Mouse (Mus musculus): Measurements from ENCODE around the gene Tnfrsf23.
"Not testable (repeated sequence)": the region's sequence is repeated elsewhere in the genome, so short reads cannot be mapped to it uniquely, and the experiment has no call there.

The Tnfrsf23 gene

DNA sequence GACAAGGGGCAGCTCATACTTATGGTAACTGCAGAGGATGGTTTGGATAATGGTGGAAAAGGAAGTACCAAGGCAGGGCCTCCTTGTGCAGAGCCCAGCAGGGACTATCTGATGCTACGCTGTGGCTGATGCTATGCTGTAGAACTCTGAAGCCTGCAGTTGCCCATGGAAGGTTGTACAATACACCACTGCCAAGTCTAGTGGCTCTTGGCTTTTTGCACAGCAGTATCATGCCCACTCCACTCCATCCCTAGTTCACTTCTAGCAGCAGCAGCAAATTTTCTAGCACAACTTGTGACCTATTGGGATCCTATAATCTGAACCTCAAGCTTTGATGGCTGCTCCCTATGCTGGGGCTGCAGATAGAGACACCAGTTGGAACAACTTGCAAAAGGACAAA is 4.1 kb downstream of the Tnfrsf23 start:
- DNase-seq = no peak

DNA sequence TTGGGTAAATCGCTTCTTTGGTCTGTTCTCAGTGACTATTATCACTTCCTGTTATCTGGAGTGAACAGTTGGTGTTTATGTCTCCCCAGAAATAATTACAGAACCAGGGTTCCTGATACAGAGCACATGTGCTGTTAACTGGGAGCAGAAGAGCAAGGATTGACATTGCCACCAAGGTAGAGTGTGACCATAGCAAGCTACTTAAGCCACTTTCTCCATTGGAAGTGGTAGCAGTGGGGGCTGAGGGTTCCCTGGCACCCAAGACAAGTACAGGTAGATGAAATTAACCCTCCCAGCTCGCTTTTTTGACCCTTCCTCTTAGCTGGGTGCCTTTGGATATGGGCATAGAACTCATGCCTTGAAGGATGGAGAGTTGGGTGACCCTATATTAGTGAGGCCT is 4.8 kb downstream of the Tnfrsf23 start:
- not testable (repeated sequence) for DNase-seq

DNA sequence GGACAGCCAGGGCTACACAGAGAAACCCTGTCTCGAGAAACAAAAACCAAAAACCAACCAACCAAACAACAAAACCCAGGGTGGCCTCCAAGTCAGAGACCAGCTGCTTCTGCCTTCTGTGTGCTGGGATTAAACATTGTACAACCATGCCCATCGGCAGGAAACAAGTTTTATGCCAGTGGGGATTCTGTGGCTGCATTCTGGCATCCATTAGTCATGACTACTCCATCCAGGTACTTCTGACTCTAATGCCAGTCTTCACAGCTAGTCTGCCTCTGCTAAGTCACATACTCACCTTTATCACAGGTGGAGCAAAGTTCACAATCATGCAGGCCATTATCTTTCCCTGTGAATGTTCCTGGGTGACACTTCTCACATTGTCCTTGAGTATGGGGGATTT is 6.0 kb downstream of the Tnfrsf23 start:
- DNase-seq = not testable (repeated sequence)

DNA sequence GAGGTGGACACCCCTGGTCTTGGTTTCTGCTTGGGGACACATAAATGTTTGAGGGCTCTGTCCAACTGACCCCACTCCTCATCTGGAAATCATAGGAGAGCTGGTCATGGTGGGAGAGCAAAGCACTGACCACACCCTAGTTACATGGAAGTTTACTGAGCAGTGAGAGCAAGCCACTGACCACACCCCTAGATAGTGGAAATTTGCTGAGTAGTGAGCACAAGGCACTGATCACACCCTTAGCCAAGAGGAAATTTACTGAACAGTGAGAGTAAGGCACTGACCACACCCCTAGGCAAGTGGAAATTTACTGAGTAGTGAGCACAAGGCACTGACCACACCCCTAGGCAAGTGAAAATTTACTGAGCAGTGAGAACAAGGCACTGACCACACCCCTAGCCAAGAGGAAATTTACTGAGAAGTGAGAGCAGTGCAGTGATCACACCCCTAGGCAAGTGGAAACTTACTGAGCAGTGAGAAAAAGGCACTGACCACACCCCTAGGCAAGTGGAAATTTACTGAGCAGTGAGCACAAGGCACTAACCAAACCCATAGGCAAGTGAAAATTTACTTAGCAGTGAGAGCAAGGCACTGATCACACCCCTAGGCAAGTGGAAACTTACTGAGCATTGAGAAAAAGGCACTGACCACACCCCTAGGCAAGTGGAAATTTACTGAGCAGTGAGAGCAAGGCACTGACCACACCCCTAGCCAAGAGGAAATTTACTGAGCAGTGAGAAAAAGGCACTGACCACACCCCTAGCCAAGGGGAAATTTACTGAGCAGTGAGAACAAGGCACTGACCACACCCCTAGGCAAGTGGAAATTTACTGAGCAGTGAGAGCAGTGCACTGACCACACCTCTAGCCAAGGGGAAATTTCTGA is 19.0 kb downstream of the Tnfrsf23 start:
- no peak for DNase-seq

DNA sequence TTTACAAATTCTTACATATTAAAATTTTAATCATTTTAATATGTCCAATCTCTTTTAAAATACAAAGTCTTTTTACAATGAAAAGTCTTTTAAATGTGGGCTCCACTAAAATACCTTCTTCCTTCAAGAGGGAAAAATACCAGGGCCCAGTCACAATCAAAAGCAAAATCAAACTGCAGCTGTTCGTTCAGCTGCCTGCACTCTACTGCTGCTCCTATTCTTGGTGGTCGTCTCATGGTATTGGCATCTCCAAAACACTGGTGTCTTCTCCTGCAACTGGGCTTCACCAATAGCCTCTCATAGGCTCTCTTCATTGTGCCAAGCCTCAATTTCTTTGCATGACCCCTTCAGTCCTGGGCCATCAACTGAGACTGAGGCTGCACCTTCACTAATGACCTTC is 22.2 kb downstream of the Tnfrsf23 start:
- no peak for DNase-seq

DNA sequence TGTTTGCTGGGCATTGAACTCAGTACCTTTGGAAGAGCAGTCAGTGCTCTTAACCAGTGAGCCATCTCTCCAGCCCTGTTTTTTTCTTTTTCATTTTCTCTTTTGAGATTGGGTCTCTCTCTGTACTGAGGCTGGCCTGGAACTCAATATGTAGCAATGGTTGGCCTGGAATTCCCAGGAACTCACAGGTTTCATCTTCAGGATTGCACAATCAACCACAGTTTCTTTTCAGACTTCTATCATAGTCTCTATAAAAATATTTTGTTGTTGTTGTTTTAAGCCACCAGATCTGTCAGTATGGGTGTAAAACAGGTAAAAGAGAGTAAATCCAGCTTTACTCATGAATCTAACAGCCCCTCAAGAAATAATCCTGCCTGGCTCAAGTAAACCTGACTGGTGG is 24.9 kb downstream of the Tnfrsf23 start:
- DNase-seq = no peak

DNA sequence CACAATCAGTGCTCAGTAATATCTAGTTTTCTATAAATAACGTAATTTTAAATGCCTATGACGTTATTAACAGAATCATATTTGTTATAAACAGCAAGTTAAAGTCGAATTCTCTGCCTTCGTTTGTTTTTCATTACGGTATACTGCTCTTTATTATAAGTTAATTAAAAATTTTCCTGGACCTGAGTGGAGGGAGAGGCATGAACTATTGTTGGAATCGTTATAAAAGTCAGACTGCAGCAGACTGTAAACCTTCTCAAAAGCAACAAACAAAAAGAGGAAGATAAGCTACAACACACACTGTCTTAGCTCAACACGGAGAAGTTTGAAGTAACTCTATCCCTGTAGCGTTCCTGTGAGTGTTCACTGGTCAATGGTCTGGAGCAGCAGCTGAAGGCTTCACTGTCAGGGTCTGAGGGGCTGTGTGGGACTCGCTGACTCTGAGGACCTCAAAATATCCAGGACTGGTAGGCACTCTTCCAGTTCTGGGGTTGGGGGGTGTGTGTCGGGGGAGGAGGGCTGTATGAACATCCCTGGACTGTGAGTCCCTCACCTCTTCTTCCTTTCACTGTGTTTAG is 35.8 kb downstream of the Tnfrsf23 start:
- DNase-seq = not testable (repeated sequence)

DNA sequence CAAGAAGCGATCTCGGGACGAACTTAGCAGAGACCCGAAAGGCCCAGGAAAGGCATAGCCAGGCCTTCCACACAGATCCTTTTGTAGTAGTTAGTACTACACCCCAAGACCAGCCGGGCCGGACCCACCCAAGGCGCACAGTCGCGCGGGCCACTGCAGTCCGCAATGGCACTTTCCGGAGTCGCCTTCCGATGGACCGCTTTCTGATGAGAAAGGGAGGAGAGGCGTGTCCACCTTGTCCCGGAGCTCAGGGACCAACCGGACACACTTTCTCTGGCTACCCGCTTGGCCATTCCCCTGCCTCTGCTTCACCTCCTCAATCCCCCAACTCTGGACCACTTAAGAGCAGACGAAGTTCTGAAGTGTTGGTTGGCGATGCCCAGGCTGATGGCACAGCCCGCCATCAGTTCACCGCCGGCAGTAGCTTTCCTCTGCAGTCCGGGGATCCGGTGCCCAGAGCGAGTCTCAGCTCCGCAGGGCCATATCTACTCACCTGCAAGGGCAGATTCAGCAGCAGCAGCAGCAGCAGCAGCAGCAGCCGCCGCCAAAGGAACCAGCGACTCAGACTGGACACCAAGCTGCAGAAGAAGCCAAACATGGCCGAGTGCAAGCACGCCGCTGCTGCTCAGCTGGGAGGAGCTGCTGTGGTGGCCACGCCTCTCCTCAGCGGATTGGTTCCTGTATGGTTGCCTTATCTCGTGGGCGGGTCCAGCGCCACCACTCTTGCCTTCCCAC is 36.5 kb downstream of the Tnfrsf23 start, which contains the start of gene Tnfrsf22:
Gene Tnfrsf22 (minus strand): TSS at position 628 of the 735 bp plus-strand sequence.
- DNase-seq = peak; percentile 13

DNA sequence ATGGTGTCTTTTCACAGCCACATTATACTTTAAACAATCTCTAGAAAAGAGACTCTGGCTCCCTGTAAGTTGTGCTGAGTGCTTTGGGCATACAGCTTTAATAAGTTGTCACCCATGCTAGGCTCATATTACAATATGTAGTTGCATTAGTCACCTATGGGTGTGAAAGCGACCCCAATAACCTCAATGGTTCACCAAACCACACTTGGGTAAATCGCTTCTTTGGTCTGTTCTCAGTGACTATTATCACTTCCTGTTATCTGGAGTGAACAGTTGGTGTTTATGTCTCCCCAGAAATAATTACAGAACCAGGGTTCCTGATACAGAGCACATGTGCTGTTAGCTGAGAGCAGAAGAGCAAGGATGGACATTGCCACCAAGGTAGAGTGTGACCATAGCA is 41.7 kb downstream of the Tnfrsf23 start:
- not testable (repeated sequence) for DNase-seq

DNA sequence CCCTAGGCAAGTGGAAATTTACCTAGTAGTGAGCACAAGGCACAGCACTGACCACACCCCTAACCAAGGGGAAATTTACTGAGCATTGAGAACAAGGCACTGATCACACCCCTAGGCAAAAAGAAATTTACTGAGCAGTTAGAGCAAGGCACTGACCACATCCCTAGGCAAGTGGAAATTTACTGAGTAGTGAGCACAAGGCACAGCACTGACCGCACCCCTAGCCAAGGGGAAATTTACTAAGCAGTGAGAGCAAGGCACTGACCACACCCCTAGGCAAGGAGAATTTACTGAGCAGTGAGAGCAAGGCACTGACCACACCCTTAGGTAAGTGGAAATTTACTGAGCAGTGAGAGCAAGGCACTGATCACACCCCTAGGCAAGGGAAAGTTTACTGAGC is 49.0 kb downstream of the Tnfrsf23 start:
- DNase-seq = no peak

DNA sequence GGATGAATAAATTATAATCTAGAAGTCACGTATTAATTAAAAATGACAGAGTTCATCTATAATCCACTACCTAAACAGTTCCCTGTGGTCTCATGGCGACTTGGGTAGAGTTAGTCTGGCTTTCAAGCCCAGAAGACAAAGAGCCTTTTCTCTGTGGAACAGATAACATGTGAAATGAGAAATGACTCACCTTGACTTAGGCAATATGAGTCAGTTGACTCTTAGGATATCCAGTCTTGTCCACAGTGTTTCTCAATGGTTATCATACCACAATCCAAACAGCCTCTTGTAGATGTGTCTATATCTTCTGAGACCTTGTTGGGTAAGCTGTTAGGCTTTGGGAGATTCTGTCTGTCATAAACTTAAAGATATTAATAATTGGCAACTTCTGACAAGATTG is 54.2 kb downstream of the Tnfrsf23 start:
- no peak for DNase-seq

DNA sequence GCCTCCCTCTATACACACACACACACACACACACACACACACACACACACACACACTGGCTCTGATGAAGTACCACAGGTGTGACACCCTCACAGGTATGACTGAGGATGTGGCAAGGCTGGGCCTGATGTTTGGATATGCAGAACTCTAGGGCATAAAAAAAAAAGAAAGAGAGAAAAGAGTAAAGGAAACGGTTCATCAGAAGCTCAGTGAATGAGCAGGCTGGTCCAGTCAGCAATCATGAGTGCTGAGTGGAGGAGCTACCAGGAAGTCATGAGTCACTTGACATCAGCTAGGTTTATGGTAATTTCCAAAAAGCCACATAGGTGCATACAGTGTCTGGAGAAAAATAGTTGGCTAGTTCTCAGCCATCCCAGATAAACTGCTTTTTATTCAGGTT is 56.2 kb downstream of the Tnfrsf23 start:
- no peak for DNase-seq

DNA sequence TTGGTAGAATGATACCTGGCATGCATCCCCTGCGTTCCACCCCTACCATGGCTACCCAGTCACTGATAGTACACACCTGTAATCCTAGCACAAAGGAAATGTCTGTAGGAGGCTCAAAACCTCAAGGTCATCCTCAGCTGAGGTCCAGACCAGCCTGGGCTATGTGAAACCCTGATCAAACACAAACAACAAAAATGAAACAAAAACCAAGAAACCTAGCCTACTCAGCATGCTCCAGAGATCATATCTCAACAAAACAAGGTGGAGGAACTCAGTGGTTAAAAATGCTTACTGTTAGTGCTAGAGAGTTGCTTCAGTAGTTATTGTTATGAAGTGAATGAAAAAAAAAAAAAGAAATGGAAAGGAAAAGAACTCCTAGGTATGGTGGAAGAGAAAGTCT is 57.1 kb downstream of the Tnfrsf23 start, which contains the start of gene Tnfrsf26:
Gene Tnfrsf26 (minus strand): TSS at position 183 of the 400 bp plus-strand sequence.
- no peak for DNase-seq

DNA sequence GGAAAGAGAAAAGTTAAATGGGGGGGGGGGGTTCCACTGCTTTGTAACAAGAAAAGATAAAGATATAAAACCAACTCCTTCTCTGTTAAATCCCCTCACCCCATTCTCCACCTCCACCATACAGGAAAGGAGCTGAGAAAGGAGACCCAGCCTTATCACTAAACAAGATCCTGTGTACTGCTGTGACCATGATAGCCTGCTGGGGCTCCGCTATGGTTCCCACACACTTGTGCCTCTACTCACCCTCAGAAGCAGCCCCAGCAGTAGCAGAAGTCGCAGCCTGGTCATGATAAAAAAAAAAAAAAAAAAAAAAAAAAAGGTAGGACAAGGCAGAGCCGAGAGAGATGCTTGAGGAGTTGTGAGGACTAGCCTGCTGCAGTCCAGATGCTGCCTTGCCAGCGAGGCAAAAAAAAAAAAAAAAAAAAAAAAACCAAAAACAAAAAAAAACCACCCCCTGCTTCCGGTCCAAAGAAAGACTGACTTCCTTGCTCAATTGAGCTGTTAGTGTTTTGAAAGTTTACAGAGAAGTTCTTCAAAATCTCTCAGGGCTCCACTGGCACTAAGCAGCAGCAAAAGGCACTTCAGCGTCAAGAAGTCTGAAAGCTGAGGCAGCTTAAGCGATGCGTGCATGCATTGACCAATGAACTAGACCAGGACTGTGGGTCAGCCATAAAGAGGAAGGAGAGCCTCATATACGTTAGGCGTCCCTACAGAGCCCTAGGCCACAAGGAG is 58.0 kb downstream of the Tnfrsf23 start:
- DNase-seq = no peak

DNA sequence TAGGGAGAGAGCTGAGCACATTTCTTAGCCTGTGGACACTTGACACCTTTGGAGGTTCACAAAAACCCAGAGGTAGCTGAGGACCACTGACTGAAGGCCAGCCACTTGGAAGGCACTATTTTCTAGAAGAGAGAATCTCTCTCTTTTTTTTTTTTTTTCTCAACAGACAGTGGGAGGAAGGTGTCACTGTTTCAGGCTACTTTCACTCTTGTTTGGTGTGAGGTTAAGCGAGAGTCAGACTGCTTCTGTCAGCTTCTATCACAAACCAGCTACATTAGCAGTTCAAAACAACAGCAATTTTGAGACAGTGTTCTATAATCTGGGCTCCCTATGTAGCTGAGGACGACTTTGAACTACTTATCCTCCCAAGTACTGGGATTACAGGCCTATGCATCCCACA is 59.5 kb downstream of the Tnfrsf23 start:
- DNase-seq = no peak

DNA sequence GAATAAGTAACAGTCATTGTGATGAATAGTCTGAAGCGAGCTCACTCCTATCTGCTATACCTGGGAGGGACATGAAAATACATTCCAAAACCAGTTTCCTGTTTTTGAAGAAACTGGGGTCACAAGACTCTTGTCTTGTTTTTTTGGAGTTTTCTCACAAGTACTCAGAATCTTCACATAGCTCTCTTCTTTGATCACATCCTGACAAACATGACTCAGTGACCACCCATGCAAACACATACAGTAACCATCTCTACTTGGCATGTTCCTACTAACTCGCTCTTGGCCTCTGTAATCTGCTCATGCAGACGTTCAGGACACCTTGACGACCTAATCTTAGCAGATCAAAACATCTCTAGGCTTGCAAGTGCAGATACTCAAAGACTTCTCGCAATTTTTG is 60.5 kb downstream of the Tnfrsf23 start:
- no peak for DNase-seq

DNA sequence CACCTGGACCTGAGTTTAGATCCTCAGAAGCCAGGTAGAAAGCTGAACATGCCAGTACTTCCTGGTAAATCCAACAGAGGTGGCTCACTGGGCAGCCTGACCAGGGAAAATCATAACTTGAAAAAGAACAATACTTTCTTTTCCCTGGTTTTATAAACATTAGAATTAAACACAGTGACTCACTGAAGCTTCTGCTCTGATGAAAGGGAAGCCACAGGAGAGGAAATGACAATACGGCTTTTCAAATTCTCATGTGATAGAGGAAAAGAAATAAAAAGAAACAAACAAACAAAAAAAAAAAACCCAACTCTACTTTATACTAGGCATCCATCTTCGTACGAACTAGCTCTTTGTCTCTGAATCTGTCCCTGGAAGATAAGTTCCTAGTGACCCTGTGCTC is 61.1 kb downstream of the Tnfrsf23 start:
- no peak for DNase-seq

DNA sequence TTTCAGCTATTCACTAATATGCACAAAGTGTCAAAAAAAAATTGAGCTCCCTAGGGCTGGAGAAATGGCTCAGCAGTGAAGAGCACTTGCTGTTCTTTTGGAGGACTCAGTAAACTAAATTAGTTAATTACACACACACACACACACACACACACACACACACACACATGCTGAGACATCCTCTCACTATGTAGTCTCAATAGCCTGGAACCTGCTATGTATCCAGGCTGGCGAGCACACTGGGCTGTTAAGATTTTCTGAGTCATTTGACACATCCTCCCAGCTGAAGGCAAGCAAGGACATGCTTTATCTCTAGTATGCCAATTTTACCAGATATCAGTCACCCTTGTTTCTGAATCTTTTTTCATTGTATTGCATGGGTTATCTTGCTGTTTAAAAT is 64.7 kb downstream of the Tnfrsf23 start:
- no peak for DNase-seq

Measured in cerebellum, adult 8-10 months (tissue).